Mouse (Mus musculus) embryonic facial prominence, embryonic 14.5 days (tissue): ENCODE measurements around the gene Mcat. TPM values are rescaled to one million over a fixed set of nuclear protein-coding genes. Genes with fewer than 3 reads are reported as not detected.

Experiments used
- ATAC-seq: fragments of 200-750 bp; cut with Nextera tagmentation; 2 replicates; pipeline ENCODE4 v1.8.0; 2017; ENCODE audit warnings: low read depth, moderate number of reproducible peaks, moderate TSS enrichment
- DNase-seq: peaks from one replicate; pipeline ENCODE4 v3.0.0-alpha.2; 2015; ENCODE audit warnings: low spot score
- H3K27ac ChIP-seq: fragments of 300-500 bp; sonication (generic); replicated peaks from 2 replicates; pipeline ENCODE4 v1.5.1; 2014; ENCODE audit warnings: low read depth, mild to moderate bottlenecking, low read length, moderate library complexity
- H3K27me3 ChIP-seq: fragments of 300-500 bp; sonication (generic); replicated peaks from 2 replicates; pipeline ENCODE4 v1.6.1; 2014; ENCODE audit warnings: low read length; ENCODE audit not compliant: control insufficient read depth, insufficient read depth
- H3K36me3 ChIP-seq: fragments of 300-500 bp; sonication (generic); 2 replicates; pipeline ENCODE4 v1.6.1; 2014; ENCODE audit warnings: low read length, mixed read lengths; ENCODE audit not compliant: control insufficient read depth, insufficient read depth
- H3K4me1 ChIP-seq: fragments of 300-500 bp; sonication (generic); 2 replicates; pipeline ENCODE4 v1.6.1; 2014; ENCODE audit warnings: antibody characterized with exemption, low read length; ENCODE audit not compliant: control insufficient read depth, insufficient read depth
- H3K4me2 ChIP-seq: fragments of 300-500 bp; sonication (generic); 2 replicates; pipeline ENCODE4 v1.6.1; 2014; ENCODE audit warnings: low read depth, mild to moderate bottlenecking, low read length, moderate library complexity, mixed read lengths
- H3K4me3 ChIP-seq: fragments of 300-500 bp; sonication (generic); 2 replicates; pipeline ENCODE4 v1.5.1; 2014; ENCODE audit warnings: low read depth, mild to moderate bottlenecking, low read length
- H3K9ac ChIP-seq: fragments of 300-500 bp; sonication (generic); 2 replicates; pipeline ENCODE4 v1.6.1; 2014; ENCODE audit warnings: low read depth, mild to moderate bottlenecking, low read length, moderate library complexity, mixed read lengths
- H3K9me3 ChIP-seq: fragments of 300-500 bp; sonication (generic); 2 replicates; pipeline ENCODE4 v1.6.1; 2016; ENCODE audit warnings: low read length; ENCODE audit not compliant: control insufficient read depth
- WGBS: fragments of 180-500 bp; shearing (Covaris S2); extraction: QIAGEN DNeasy Blood & Tissue Kit; methylation state at CpG from one replicate; pipeline ENCODE4 v1.1.7; 2014; 5-methylcytosine and 5-hydroxymethylcytosine counted together
- polyA plus RNA-seq: library from polyadenylated mRNA; unstranded; fragments of >200 nt; fragmentation: Nextera tagmentation; extraction: Ambion mirVana; gene quantifications from 2 replicates; pipeline ENCODE4 v1.2.1, GENCODE M21; 2014

The Mcat gene
- polyA plus RNA-seq, 1 experiment from 2014 or later = 34.9 TPM

DNA sequence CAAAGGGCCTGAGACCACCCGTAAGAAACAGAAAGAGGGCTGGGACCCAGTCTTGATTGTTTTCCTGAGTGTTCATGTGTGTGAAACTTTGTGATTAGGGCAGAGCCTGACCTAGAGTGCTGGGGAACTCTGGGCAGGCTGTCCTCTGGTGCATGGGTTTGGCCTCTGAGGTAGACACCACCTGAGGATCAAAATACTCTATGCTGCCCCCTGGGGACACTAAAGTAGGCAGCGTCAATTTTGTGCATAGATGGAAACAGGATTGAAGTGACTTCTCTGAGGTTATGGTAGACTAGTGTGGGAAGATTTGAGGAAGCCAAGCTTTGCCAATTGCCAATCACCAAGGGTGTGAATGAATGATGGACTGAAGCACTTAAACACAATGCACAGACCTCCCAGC lies 7.1 kb upstream of the Mcat start:
- peaks cover 17% of the 10 kb centered on the region; the same call in 1 of the 2 replicates for H3K36me3 ChIP-seq
- no peak overlapping the region for H3K4me2 ChIP-seq
- no peaks in the 10 kb centered on the region for H3K27me3 ChIP-seq
- no peak overlapping the region for H3K4me3 ChIP-seq
- no peak for DNase-seq
- WGBS = 62% methylated on average over 2 of the region's 2 CpGs
- no peak for ATAC-seq
- no peak overlapping the region for H3K27ac ChIP-seq
- H3K9ac ChIP-seq = no peak overlapping the region
- no peaks in the 10 kb centered on the region for H3K9me3 ChIP-seq
- no peaks in the 10 kb centered on the region for H3K4me1 ChIP-seq

DNA sequence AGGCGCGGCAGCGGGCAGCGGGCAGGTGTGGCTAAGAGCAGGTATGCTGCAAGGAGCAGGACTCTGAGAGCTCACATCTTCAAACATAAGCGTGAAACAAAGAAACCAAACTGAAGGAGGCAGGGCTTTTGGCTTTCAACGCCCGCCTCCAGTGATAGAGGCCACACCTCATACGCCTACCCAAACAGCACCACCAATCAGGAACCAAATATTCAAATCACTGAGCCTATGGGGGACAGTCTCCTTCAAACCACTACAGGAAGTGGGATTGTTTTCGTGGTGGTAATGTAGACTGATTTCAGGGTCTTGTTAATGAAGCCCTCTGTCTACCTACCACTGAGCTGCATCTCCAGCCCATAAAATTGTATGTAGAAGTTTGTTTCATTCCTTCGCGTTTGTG lies 6.1 kb upstream of the Mcat start:
- Histone ChIP-seq H3K4me2 (no peak overlapping the region), H3K27me3 (no peaks in the 10 kb centered on the region), H3K9ac (no peak overlapping the region), H3K4me3 (no peak overlapping the region), H3K4me1 (no peaks in the 10 kb centered on the region), H3K36me3 (peaks cover 7% of the 10 kb centered on the region; the same call in 1 of the 2 replicates), H3K9me3 (no peaks in the 10 kb centered on the region), H3K27ac (no peak overlapping the region)
- WGBS = 55% methylated on average over 11 of the region's 11 CpGs
- ATAC-seq = no peak
- no peak for DNase-seq

DNA sequence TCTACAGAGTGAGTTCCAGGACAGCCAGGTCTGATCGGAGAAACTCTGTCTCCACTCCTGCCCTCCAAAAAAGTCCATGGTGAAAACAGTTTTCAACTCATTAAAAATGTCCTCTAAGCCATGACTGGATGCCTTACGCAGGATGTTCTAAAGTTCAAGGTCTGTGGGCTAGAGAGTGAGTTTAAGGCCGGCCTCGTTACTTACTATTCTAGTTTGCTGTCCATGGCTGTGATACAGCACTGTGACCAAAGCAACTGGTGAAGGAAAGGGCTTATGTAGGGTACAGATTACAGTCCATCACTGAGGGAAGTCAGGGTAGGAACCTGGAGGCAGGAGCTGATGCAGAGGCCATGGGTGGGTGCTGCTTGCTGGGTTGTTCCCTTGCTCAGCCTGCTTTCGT lies 5.0 kb upstream of the Mcat start:
- no peaks in the 10 kb centered on the region for H3K27me3 ChIP-seq
- ATAC-seq (no peak), DNase-seq (no peak)
- H3K4me1 ChIP-seq = peaks cover 5% of the 10 kb centered on the region; the same call in 1 of the 2 replicates
- no peaks in the 10 kb centered on the region for H3K9me3 ChIP-seq
- no peak overlapping the region for H3K27ac ChIP-seq
- 94% methylated on average over 5 of the region's 5 CpGs for WGBS
- H3K4me3 ChIP-seq = no peak overlapping the region
- H3K36me3 ChIP-seq = no peaks in the 10 kb centered on the region
- H3K4me2 ChIP-seq = no peak overlapping the region
- no peak overlapping the region for H3K9ac ChIP-seq

GRCm38 (mm10) chr15:83567728-83568127 lies 4.1 kb upstream of the Mcat start:
- WGBS = 91% methylated on average over 3 of the region's 3 CpGs
- Histone ChIP-seq H3K9me3 (no peaks in the 10 kb centered on the region), H3K27me3 (no peaks in the 10 kb centered on the region), H3K4me2 (no peak overlapping the region), H3K4me1 (peaks cover 11% of the 10 kb centered on the region; the same call in 1 of the 2 replicates), H3K36me3 (no peaks in the 10 kb centered on the region), H3K9ac (no peak overlapping the region), H3K27ac (no peak overlapping the region), H3K4me3 (no peak overlapping the region)
- ATAC-seq (no peak), DNase-seq (no peak)

DNA sequence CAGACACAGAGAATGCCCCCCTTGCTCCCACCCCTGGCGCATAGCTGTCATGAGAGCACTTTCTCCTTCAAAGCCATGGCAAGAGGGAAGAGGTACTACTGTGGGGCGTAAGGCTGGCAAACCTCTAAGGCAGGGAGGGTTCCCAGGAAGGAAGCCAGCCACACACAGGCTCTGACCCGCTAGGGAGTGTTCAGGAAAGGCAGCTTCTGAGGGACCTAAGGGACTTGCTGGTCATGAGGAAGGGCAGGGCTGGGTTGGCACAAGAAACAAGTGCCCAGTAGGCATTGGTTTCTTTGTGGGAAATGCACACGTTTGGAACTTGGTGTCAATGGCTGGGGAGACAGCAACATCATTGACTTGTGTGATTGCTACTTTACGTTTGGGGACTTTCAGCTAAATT lies 2.4 kb upstream of the Mcat start:
- Histone ChIP-seq H3K36me3 (no peaks in the 10 kb centered on the region), H3K4me2 (no peak overlapping the region), H3K9me3 (no peaks in the 10 kb centered on the region), H3K4me1 (peaks cover 11% of the 10 kb centered on the region; the same call in 1 of the 2 replicates), H3K4me3 (no peak overlapping the region), H3K27ac (no peak overlapping the region), H3K27me3 (no peaks in the 10 kb centered on the region), H3K9ac (no peak overlapping the region)
- ATAC-seq (no peak), DNase-seq (no peak)
- WGBS = 72% methylated on average over 5 of the region's 5 CpGs

GRCm38 (mm10) chr15:83565434-83565833 lies 1.8 kb upstream of the Mcat start:
- no peak overlapping the region for H3K27ac ChIP-seq
- H3K9me3 ChIP-seq = no peaks in the 10 kb centered on the region
- H3K4me1 ChIP-seq = peaks cover 11% of the 10 kb centered on the region; the same call in 1 of the 2 replicates
- H3K9ac ChIP-seq = no peak overlapping the region
- H3K36me3 ChIP-seq = no peaks in the 10 kb centered on the region
- 75% methylated on average over 3 of the region's 3 CpGs for WGBS
- no peaks in the 10 kb centered on the region for H3K27me3 ChIP-seq
- DNase-seq (no peak), ATAC-seq (no peak)
- no peak overlapping the region for H3K4me3 ChIP-seq
- no peak overlapping the region for H3K4me2 ChIP-seq

- Histone ChIP-seq H3K27ac (peak overlapping the region; percentile 23), H3K9ac (peak overlapping the region; percentile 58), H3K4me3 (peak overlapping the region; percentile 45), H3K27me3 (no peaks in the 10 kb centered on the region), H3K36me3 (no peaks in the 10 kb centered on the region), H3K4me2 (peak overlapping the region; percentile 97), H3K9me3 (no peaks in the 10 kb centered on the region), H3K4me1 (peaks cover 11% of the 10 kb centered on the region; the same call in 1 of the 2 replicates)
- 3% methylated on average over 27 of the region's 27 CpGs for WGBS
- DNase-seq (peak; percentile 69), ATAC-seq (peak; percentile 44; the same call in 1 of the 2 replicates)
Measured at GRCm38 (mm10) chr15:83563857-83564651, 467 bp upstream of the Mcat start.

GRCm38 (mm10) chr15:83562626-83563270 lies 839 bp downstream of the Mcat start:
- peak overlapping the region; percentile 45 for H3K4me3 ChIP-seq

More at GRCm38 (mm10) chr15:83562626-83563270, 839 bp downstream of the Mcat start:
- peak overlapping the region; percentile 97 for H3K4me2 ChIP-seq
- H3K9ac ChIP-seq = 0 out of 2 replicates have a peak overlapping the region, but pooled peaks have one; percentile 58
- ATAC-seq (peak; percentile 81), DNase-seq (peak; percentile 92)
- 30% methylated on average over 15 of the region's 15 CpGs for WGBS
- H3K9me3 ChIP-seq = no peaks in the 10 kb centered on the region
- no peaks in the 10 kb centered on the region for H3K36me3 ChIP-seq
- H3K27ac ChIP-seq = peak overlapping the region; percentile 44; the same call in 1 of the 2 replicates
- H3K4me1 ChIP-seq = peaks cover 11% of the 10 kb centered on the region; the same call in 1 of the 2 replicates
- H3K27me3 ChIP-seq = no peaks in the 10 kb centered on the region
